Mouse (Mus musculus): Measurements from ENCODE around the gene Tor2a.

Gene Tor2a

DNA sequence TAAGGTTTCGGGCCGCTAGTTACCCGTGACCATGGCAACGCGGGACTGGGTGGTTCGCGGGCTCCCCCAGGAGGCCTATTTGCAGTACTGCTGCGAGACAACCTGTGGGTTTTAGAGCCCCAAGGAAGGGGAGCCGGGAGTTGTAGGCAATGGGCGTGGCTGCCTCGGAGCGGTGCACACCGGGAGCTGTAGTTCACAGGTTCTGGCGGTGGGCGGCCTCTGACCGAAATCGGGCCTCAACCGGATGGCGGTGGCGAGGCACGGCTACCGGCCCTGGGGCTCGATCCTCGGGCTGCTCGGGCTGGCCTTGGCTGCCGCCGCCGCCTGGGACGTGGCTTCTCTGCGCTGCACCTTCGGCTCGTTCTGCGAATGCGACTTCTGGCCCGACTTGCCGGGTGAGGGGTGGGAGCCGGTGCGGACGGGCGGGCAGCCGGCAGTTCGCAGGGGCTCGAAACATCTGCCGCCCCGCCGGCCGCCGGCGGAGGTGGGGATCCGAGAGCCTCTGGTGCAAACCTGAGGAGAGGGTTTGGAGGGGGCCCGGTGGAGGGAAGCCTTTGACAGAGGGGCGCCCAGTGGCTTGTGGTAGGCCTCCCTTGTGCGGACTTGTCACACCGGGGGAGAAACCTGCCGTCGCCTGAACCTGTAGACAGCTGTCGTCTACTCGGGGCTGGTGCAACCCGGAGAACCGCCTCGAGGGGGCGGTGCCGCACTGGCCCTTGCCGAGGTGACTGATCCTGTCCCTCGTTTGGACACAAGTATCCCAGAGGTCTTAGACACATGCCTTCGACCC, at the start of gene Tor2a:
Gene Tor2a, plus strand, starts transcription at position 179 of the 790 bp plus-strand sequence.
- DNase-seq (ENCODE audit: low spot score) = peak; percentile 98

DNA sequence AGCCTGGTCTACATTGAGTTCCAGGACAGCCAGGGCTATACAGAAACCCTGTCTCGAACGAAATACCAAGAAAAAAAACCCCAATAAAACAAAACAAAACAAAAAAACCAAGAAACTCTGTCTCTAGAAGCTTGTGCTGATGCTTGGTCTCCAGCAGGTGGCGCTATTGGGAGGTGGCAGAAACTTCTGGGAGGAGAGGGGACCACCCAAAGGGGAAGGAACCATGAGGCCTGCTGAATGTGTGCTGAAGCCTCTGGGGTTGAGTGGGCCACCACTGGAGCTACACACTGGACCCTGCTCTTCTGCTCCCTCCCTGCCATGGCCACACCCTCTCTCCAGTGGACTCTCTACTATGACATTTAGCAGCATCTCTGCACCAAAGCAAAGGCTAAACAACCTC, 48.4 kb upstream of the Tor2a start:
- peak; percentile 89 for DNase-seq (ENCODE audit: low spot score)

DNA sequence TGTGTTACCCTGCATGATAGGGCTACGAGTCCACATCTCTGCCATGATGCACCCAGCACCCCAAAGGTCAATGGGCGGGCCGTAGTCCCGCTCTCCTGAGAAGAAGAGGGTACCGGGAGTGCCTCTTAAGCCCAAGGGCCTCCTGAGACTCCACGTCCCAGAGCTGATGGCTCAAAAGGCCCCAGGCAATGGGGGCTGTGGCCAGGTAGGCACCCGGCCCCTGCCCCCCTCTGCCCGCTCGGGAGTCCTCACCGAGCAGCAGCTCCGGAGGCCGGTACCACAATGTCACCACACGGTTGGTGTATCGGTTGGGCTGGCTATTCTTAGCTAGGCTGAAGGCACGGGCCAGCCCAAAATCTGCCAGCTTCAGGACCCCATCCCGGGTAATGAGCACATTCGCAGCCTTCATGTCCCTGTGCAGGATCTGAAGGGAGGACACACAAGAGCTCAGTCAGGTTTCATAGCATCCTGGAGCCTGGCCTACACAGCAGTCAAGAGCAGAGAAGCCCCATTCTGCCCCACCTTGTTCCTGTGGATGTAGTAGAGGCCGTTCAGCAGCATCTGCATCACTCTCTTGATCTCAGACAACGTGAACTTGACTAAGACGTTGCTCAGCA, 47.4 kb upstream of the Tor2a start:
- no peak for DNase-seq (ENCODE audit: low spot score)

DNA sequence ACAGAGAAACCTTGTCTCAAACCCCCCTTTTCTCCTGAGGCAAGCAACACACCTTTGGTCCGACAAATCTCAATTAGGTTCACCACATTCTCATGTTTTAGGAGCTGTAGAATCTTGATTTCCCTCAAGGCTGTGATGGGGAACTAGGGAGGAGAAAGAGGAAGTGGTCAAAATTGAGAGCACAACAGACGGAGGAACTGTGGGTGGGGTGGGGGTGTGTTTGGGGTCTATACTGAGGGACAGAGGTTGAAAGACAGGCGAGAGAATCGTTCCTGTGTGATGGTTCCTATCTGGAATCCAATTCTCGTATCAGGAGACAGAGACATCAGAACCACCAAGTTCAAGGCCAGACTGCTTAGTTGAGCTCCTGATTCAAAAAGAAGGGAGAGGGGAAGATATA, 46.6 kb upstream of the Tor2a start:
- no peak for DNase-seq (ENCODE audit: low spot score)

DNA sequence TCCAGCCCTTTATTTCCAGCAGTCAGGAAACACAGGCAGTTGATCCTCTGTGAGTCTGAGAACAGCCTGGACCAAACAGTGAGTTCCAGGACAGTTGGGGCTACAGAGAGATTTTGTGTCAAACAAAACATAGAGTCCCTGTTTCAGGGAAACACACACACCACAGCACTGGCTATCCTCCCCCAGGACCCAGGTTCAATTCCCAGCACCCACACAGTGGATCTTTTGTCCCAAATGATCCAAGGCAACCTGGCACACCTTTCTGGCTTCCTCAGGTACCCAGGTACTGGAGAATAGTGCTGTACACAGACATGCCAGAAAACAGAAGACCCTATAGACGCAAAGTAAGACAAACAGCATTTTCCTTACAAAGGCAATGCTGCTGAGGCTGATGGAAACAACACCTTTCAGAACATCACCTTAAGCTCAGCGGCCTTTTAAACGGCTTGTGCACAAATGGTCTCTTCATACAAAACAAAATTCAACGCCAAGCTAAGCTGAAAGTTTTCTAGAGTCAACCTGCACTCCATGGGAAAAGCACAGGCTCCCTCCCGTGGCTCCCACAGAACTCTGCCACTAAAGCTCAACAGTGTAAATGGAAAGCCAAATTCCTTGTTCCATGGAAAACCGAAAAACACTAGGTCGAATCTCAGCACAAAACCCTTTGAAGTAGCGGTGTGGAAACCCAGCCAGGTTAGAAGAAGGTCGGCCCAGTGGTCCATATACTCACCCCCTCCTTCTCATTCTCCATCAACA, 45.6 kb upstream of the Tor2a start:
- no peak for DNase-seq (ENCODE audit: low spot score)

DNA sequence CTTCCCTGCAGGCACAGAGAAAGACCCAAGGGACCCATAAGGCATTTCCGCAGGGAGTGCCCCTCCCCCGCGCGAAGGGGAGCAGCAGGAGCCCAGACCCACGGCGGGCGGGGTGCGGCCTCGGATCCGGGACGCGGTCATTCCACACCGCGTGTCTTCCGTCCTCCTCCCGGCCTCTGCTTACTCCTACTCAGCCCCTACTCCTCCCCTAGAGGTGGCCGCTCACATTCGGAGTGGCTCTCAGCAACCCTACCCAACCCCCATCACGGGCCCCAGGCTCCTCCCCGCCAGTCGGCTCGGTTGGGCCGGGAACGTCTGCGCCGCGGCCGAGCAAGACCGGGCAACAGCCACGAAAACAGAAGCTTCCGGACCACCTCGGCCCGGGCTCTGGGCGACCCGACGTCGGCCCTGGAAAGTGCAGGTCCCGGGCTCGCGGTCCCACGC, 44.9 kb upstream of the Tor2a start:
- DNase-seq (ENCODE audit: low spot score) = peak; percentile 85

DNA sequence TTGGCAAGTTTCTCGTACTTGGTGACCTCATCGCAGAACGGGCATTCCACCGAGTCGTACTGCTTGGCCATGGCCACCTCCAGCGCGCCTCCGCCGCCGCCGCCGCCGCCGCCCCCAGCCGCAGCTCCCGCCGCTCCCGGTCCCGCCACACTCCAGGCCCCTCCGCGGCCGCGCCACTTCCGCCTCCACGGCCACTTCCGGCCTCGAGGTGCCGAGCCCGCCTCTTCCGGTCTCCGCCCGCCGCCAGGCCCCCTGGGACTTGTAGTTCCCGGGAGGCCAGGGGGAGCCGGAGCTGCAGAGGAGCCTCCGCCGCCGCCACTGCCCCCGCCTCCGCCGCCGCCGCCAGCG, 44.5 kb upstream of the Tor2a start:
- DNase-seq (ENCODE audit: low spot score) = peak; percentile 97

DNA sequence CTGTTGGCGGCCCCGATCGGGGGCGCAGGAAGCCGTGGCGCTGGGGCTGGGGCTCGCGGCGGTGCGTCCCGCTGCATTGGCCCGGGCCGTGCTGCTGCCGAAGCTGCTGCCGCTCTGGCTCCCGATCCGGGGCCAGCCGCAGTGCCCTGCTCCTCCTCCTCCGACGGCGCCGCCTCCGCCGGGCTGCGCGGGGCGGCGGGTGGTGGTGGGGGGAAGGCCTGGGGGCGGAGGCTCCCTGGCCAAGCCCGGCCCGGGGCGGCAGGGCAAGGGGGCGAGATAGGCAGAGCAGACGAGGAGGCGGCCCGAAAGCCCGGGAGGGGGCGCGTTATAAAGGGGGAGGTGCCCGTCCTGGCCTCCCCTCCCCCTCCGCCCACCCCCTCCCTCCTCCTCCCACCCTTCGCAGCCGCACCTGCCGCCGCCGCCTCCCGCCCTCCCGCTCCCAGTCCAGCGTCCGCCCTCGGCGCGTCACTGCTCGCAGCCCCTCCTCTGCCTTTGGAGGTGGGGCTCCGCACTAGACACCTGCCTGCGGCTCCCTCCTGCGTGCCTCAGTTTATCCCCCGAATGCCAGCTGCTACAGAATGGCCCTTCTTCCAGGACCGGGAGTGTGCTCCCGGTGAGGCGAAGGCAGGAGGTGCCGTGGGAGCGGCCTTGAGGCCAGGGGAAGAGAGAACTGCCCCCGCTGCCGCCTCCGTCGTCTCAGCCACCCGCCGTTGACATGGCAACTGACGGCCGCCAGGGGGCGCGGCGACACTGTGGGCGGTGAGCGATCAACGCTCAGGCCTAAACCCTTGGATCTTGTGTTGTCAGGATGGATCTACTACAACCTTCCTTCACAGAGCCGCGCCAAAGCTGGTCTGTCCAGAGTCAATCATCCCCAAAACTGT, 43.9 kb upstream of the Tor2a start, which contains the start of gene Cdk9:
Gene Cdk9, minus strand, starts transcription at position 143 of the 884 bp plus-strand sequence.
- peak; percentile 95 for DNase-seq (ENCODE audit: low spot score)

DNA sequence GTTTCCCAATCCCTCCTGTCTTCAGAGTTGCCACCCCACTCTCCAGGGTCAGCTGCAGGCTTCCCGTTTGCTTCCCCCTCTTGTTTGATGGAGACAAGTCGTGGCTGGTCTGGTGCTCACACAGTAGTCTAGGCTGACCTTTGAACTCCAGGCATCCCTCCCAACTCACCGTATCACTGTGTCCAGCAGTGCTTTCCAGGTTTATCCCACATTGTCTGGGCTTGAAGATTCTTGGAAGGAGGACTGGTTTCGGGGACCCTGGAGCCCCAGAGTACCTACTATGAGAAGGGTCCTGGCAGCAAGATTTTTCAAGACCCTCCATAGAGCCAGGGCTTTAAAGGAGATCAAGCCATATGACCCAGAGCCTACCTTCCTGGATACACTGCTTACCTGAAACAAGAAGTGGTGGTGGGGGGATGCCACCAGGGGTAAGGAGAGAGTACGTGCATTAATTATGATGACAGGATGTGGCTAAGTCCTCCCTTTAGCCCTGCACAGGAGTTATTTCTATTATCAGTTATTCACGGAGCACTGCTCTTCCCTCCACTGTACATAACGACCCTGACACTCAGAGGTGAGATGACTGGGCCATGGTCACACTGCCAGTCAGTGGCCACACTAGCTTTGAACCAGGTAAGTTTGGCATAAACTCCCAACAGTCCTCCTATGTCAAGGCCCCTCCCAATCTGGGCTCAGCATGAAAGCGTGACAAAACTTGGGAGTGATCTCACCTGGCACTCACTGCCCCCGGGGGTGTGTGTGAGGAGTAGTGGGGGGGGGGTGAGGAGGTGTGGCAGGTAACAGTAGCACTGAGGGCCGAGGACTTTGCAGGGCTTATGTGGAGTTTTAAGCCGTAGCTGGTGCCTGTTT, 42.7 kb upstream of the Tor2a start:
- no peak for DNase-seq (ENCODE audit: low spot score)

DNA sequence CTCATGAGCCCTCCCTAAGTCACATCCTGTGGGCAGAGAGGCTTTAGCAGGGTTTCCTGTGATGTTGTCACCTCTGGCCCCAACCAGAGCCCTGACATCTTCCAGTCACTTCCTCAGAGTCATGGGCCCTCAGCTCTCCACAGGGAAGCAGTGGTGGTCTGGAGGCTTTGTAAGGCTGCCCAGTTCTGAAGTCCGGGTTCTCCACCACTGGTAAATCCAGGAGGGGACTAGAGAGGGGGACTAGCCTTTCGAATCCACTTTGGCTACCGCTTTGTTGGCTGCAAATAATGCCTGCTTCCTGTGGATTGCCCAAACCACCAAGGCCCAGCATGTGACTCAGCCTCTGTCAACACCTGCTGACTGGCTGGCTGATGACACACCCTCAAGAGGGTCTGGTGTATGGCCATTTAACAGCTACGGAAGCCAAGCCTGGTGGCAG, 42.0 kb upstream of the Tor2a start:
- no peak for DNase-seq (ENCODE audit: low spot score)

DNA sequence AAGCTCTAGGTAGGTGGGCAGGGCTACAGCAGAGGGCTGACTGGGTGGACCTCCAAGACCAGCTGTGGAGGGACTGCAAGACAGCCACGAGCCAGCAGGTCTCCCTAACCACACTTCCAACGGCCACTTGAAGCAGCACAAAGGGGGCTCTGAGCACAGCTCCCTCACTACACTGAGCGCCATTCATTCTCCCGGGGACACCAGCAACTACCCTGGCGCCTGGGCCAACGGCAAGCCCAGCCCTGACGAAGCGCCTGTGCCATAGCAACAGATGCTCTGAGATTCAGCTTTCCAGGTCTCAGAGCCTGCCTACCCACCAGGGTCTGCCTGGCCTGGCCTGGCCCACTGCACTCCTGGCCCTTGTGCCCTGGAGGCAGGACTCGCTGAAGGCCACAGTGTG, 38.3 kb upstream of the Tor2a start:
- DNase-seq (ENCODE audit: low spot score) = no peak

DNA sequence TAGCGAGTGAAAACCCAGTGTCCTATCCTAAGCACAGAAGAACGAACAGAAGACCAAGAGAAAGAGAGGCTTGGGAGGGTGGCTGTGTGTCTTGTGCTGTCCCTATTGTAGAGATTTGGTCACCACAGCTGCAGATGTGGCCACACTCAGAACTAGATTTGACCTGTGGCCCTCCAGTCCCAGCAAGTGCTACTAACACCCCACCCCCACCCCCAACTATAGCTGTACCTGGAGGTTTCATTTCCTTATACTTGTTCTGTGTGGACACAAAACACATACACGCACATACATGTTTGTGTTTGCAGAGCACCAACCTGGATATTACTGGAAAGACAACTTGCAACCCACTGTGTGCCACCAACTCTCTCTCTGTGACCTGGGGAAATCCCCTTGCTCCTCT, 37.0 kb upstream of the Tor2a start:
- no peak for DNase-seq (ENCODE audit: low spot score)

DNA sequence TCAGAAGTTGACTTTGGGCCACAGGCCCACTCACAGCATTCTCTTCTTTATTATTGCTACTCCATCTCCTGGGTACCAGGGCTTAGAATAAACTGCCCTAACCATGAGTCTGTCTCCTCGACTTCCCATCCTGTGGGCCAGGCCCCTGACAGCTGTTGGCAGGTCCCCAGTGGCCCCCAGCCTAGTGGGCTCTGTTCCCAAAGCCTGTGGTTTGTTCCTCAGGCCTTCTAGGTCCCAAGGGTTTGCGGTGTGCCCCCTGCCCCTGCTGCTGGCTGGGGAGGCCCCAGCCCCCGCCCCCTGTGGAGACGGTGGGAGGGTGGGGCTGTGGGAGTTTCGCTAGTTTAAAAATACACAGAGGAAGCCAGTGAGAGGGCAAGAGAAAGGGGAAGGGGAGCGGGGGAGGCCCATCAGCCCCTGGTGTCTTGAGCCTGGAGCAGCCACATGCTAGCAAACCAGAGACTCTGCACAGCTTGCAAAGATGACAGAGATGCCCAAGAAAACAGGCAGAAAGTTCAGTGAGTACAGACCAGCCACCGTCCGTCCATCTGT, 36.3 kb upstream of the Tor2a start, which contains the start of gene Sh2d3c:
Gene Sh2d3c, plus strand, starts transcription at position 375 of the 549 bp plus-strand sequence.
- DNase-seq (ENCODE audit: low spot score) = no peak

DNA sequence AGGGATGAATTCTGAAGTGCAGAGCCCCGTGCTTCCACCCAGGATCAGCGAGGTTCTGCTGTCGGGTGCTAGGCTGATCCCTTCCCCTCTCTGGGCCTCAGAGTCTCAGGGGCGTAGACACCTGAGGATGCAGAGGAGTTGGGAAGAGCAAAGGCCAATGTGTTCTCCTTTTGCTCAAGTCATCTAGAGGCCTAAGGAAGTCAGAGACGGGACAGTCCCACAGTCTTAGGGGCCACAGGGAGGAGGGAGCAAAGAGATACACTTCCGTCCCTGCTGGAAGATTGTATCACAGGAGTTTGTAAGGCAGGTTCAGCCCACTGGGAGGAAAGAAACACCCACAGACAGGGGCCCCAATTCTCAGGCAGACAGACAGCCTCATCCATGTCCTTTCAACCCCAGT, 35.0 kb upstream of the Tor2a start:
- no peak for DNase-seq (ENCODE audit: low spot score)

DNA sequence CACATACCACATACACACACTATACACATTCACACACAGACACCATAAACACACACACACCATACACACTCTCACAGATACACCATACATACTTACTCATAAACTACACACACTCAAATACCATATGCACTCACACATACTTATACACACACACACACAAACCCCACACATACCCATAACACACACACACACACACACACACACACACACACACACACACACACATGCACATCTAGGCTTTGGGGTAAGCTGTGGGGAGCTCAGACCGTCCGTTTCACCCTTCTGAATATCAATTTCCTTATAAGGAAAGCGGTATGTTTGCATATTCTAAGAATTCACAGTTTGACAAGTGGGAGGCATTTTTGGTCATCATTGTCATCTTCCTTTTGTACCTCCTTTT, 34.5 kb upstream of the Tor2a start:
- no peak for DNase-seq (ENCODE audit: low spot score)

DNA sequence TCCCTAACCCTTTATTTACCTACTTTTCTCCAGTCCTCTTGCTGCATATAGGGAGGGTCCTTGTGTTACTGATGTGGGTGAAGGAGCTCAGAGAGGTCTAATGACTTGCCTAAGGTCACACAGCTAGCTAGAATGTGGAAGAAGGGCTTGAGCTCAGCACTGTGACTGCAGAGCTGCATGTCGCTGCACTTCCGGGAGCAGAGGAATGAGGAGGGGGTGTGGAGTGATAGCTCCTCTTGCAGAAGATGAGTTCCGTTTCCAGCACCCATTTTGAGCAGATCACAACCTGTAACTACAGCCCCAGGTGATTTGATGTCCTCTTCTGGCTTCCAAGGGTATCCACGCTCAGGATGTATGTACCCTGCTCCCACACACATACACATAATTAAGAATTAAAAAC, 32.9 kb upstream of the Tor2a start:
- DNase-seq (ENCODE audit: low spot score) = no peak

DNA sequence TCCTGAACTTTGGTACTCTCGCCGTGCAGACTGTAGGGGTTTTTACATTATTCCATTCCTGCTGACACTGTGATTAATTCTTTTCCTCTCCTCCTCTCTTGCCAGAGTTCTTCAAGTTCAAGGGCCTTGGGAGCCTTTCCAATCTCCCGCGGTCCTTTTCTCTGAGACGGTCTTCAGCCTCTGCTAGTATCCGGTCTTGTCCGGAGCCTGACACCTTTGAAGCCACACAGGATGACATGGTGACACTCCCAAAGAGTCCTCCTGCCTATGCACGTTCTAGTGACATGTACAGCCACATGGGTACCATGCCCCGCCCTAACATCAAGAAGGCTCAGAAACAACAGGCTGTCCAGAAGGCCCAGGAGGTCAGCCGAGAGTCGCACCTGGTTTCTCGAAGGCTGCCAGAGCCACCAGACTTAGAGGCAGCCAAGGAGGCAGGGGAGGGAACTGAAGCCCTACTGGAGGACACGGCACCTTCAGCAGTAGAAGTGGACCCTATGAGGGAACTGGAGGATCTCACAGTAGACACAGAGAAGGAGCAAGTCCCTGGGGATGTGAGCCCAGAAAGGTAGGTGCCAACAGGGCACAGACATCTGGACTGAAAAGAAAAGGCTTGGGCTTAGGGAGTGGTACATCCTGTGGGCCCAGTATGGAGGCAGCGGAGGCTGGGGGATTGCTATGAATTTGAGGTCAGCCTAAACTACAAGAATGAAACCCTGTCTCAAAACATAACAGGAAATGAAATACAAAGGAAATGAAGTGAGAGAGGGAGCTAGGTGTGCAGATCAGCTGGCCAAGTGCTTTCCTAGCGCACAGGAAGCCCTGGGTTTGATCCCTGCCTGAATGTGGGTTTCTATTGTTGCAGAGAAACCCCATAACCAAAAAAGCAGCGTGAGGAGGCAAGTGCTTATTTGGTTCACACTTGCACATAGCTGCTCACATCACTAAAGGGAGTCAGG, 31.9 kb upstream of the Tor2a start:
- no peak for DNase-seq (ENCODE audit: low spot score)

DNA sequence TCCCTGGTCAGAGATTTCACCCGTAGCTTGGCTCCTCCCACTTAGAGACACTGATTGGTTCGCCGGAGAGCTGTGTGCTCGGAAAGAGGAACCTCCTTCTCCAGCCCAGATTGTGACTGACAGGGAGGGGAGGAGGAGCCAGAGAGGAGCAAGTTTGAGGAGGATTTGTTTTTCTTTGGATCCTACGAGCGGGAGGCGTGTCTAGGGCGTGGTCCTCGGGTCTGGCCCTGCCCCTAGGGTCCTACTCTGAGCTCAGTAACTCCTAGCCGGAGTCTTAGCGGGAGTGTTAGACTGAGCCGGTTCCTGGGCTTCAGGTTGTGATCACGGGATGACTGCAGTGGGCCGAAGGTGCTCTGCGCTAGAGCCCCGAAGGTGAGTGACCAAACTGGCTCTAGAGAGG, 29.6 kb upstream of the Tor2a start:
- peak; percentile 94 for DNase-seq (ENCODE audit: low spot score)

DNA sequence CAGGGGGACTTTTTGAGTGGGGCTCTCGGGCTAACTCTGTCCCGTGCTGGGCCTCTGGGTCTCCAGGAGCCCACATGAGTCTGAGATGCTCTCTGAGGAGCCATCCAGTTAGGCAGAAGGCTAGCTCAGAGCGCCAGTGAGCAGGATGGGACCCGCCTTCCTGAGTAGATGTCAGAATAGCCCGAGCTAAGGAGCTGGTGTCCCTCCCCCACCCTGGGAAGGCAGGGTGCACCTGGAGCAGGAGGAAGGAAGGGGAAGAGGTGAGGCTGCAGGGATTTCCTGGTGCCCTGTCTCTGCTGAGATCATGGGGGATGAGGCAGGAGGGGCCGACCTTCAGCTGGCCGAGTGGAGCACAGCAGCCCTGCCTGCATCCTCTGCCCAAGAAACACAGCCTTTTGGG, 28.6 kb upstream of the Tor2a start:
- peak; percentile 46 for DNase-seq (ENCODE audit: low spot score)
